Mouse (Mus musculus) olfactory bulb, adult 2 months (tissue): ENCODE data around the gene Trio. TPM values are rescaled to one million over a fixed set of nuclear protein-coding genes. Genes with fewer than 3 reads are reported as not detected.

ENCODE experiments used
- H3K27ac ChIP-seq: fragments of 200-500 bp; 2 replicates; pipeline ENCODE4 v1.5.1; 2012; ENCODE audit warnings: low read depth, low read length; ENCODE audit not compliant: insufficient read depth
- H3K4me1 ChIP-seq: fragments of 200-500 bp; 2 replicates; pipeline ENCODE4 v1.6.1; 2012; ENCODE audit warnings: low read length; ENCODE audit not compliant: control insufficient read depth, insufficient read depth
- H3K4me3 ChIP-seq: fragments of 200-500 bp; 2 replicates; pipeline ENCODE4 v1.5.1; 2012; ENCODE audit warnings: mild to moderate bottlenecking, low read depth, low read length, moderate library complexity; ENCODE audit not compliant: insufficient read depth
- CTCF ChIP-seq: fragments of 200-500 bp; IDR thresholded peaks from 2 replicates; pipeline ENCODE4 v1.5.1; 2012; ENCODE audit warnings: low read depth, mild to moderate bottlenecking, low read length, moderate library complexity; ENCODE audit not compliant: insufficient read depth
- POLR2A ChIP-seq: fragments of 200-500 bp; IDR thresholded peaks from 2 replicates; pipeline ENCODE4 v1.6.1; 2012; ENCODE audit warnings: mild to moderate bottlenecking, low read depth, low read length, moderate library complexity; ENCODE audit not compliant: insufficient read depth
- WGBS: fragments of 180-500 bp; shearing (Covaris S2); methylation state at CpG from one replicate; pipeline ENCODE4 v1.1.7; 2018; 5-methylcytosine and 5-hydroxymethylcytosine counted together
- polyA plus RNA-seq: library from polyadenylated mRNA; stranded (reverse); fragments of >200 nt; gene quantifications from 2 replicates; pipeline ENCODE4 v1.2.4, GENCODE M21; 2012; ENCODE audit warnings: low replicate concordance; ENCODE audit not compliant: missing spikeins, insufficient read depth, insufficient read length

The Trio gene
- polyA plus RNA-seq, result 76.4 TPM in 1 of 2 replicates, not detected in the other

DNA sequence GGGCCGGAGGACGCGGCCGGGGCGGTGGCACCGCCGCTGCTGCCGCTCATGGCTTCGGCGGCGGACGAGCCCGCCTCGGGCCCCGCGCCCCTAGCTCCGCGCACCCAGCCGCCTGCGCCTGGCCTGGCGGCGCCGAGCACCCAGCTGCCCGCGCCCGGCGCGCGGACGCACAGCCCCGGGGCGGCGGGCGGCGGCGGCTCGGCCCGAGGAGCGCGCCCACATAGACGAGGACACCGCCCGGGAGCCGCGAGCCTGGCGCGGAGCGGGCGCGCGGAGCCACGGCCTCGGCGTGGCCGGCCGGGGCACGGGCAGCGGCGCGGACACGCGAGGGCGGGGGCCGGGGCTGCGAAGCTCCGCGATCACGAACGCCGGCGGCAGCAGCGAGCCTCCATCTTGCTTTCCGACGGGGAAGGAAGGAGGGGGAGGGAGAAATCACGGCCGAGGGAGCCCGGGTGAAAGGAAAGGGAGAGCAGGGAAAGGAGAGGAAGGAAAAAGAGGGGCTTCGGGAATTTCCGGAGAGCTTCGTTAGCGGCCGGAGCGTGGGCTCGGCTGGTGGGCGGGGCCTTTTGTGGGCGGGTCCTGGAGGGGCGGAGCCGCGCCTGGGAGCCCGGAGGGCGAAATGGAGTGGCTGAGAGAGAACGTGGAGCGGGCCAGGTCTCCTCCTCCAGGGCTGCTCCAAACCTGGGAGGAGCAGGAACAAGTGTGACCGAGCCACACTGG lies at the start of gene Trio:
TSS of gene Trio (minus strand) at position 402 of the 720 bp plus-strand sequence.
- peak within 1 kb of the TSS; percentile 86 for H3K27ac ChIP-seq
- peak within 1 kb of the TSS; percentile 70 for H3K4me3 ChIP-seq
- H3K4me1 ChIP-seq, result peaks cover 11% of the 10 kb centered on the region
- TF ChIP-seq CTCF (no peak), POLR2A (peak; percentile 16; the same call in 1 of the 2 replicates)
- WGBS, result 13% methylated on average over 94 of the region's 94 CpGs

DNA sequence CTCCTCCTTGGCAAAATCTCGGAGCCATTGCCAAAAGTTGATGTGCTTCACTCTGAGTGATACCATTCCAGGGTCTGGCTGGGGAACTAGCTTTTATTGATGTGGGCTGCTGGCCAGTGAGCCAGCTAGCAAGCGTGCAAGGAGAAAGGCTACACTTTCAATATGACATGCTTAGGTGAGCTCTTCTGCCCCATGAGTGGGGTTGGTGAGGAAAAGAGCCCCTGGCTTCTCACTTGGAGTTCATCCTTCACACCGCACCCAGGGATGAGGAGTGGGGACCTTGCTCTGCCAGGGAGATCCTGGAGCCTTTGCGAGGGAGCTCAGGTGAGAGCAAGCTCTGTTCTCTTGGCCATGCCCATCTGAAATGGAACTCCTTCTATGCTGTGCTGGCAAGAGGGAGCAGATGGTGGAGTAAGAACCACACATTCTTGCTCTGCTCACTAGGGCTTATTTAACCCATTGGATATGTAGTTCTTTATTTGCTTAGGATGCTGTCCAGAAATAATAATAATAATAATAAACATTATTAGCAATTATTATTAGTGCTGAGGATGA lies 48.8 kb upstream of the Trio start:
- H3K27ac ChIP-seq, result no peak overlapping the region
- WGBS, result 75% methylated on average over 4 of the region's 4 CpGs
- H3K4me3 ChIP-seq, result no peak overlapping the region
- peaks cover 4% of the 10 kb centered on the region; the same call in 1 of the 2 replicates for H3K4me1 ChIP-seq
- TF ChIP-seq POLR2A, result no peak
- TF ChIP-seq CTCF, result no peak

DNA sequence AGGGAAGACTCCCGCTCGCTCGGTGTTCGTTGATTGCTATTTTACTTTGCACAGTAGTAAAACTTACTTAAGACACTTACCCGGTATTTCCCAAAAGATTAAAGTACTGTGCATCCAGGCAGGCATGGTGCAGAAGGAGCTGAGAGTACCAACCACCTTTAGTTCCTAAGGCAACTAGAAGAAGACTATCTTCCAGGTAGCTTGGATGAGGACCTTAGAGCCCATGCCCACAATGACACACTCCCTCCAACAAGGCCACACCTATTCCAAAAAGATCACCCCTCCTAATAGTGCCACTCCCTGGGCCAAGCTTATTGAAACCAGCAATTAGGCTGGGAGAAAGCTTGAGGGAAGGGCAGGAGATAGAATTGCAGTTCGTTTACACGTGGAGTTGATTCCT lies 46.0 kb upstream of the Trio start:
- WGBS, result 72% methylated on average over 7 of the region's 7 CpGs
- Histone ChIP-seq H3K4me3 (no peak overlapping the region), H3K4me1 (peaks cover 4% of the 10 kb centered on the region; the same call in 1 of the 2 replicates), H3K27ac (no peak overlapping the region)
- TF ChIP-seq POLR2A (no peak), CTCF (no peak)

GRCm38 (mm10) chr15:28070771-28071419 lies 45.2 kb upstream of the Trio start:
- no peak overlapping the region for H3K27ac ChIP-seq
- no peak for TF ChIP-seq POLR2A
- no peak for TF ChIP-seq CTCF
- WGBS, result 12% methylated on average over 12 of the region's 12 CpGs
- no peak overlapping the region for H3K4me3 ChIP-seq
- peaks cover 4% of the 10 kb centered on the region; the same call in 1 of the 2 replicates for H3K4me1 ChIP-seq

- H3K4me3 ChIP-seq, result no peak overlapping the region
- peaks cover 4% of the 10 kb centered on the region; the same call in 1 of the 2 replicates for H3K4me1 ChIP-seq
- H3K27ac ChIP-seq, result no peak overlapping the region
- TF ChIP-seq POLR2A, result no peak
- no peak for TF ChIP-seq CTCF
- 75% methylated on average over 5 of the region's 5 CpGs for WGBS
Measured at GRCm38 (mm10) chr15:28070221-28070620, 44.6 kb upstream of the Trio start.

DNA sequence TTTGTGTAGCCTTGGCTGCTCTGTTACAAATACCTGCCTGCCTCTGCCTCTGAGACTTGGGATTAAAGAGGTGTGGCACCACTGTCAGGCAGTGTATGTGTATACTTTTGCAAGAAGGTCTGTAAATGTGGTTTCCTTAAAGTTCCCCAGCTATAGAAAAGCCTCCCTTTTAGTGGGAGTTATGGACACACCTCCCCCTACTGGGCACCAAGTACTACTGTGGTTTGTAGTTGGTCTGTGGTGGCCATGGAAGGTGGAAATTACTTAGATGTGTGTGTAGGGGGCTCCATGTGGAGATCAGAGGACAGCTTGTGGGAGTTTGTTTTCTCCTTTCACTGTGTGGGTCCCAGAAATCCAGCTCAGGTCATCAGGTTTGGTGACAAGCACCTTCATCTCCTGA lies 41.7 kb upstream of the Trio start:
- TF ChIP-seq POLR2A (no peak), CTCF (no peak)
- no peak overlapping the region for H3K4me3 ChIP-seq
- no peak overlapping the region for H3K27ac ChIP-seq
- peaks cover 4% of the 10 kb centered on the region; the same call in 1 of the 2 replicates for H3K4me1 ChIP-seq

DNA sequence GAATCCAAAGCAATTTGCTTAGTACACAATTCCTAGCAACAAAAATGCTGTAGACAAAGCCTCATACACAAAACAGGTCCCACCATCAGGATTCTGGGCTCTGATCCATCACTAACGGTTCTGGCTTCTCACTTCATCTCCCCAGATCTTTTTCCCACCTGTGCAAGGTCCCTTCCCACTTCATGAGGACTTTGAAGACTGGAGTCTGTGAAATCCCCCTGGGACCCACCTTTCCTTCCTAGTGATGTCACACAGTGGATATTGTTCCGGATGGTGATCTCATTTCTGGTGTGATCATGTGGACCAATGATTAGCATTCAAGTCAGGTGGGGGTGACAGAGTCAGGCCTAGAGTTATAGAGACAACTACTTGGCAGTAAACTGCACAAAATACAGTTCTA lies 40.8 kb upstream of the Trio start:
- WGBS, result 84% methylated on average over 2 of the region's 2 CpGs
- Histone ChIP-seq H3K4me3 (no peak overlapping the region), H3K4me1 (peaks cover 4% of the 10 kb centered on the region; the same call in 1 of the 2 replicates), H3K27ac (no peak overlapping the region)
- TF ChIP-seq POLR2A (no peak), CTCF (no peak)

GRCm38 (mm10) chr15:28065572-28065971 lies 39.9 kb upstream of the Trio start:
- Histone ChIP-seq H3K4me3 (no peak overlapping the region), H3K27ac (no peak overlapping the region), H3K4me1 (no peaks in the 10 kb centered on the region)
- 88% methylated on average over 5 of the region's 5 CpGs for WGBS
- TF ChIP-seq CTCF (no peak), POLR2A (no peak)

- 85% methylated on average over 1 of the region's 1 CpGs for whole genome bisulfite sequencing
- Histone ChIP-seq H3K4me3 (no peak overlapping the region), H3K27ac (no peak overlapping the region), H3K4me1 (no peaks in the 10 kb centered on the region)
- TF ChIP-seq POLR2A, result no peak
- TF ChIP-seq CTCF, result no peak
Measured at GRCm38 (mm10) chr15:28064733-28065088, 39.1 kb upstream of the Trio start.
